Mouse (Mus musculus): ENCODE results near the gene Ubap1. TPM values are rescaled to one million over a fixed set of nuclear protein-coding genes. Genes with fewer than 3 reads are reported as not detected.

Ubap1 gene
- polyA plus RNA-seq, 1 experiment from 2014 or later, result 46.9 TPM

Other genes with a start within 250 kb of the Ubap1 start
- 19.7 and 22.5 TPM in 2 replicates for gene Nol6, start 224.5 kb upstream of the Ubap1 start, polyA plus RNA-seq (2015; fragmentation: Nextera tagmentation; extraction: Ambion mirVana)
- gene Ube2r2, start 213.3 kb upstream of the Ubap1 start, polyA plus RNA-seq (2015; fragmentation: Nextera tagmentation; extraction: Ambion mirVana), result 72.9 and 75.6 TPM in 2 replicates
- 50.1 and 57.0 TPM in 2 replicates for gene Ubap2, start 73.9 kb upstream of the Ubap1 start, polyA plus RNA-seq (2015; fragmentation: Nextera tagmentation; extraction: Ambion mirVana)
- 68.1 and 70.1 TPM in 2 replicates for gene Dcaf12, start 34.1 kb upstream of the Ubap1 start, polyA plus RNA-seq (2015; fragmentation: Nextera tagmentation; extraction: Ambion mirVana)
- 8.3 and 8.4 TPM in 2 replicates for gene Kif24, start 115.9 kb downstream of the Ubap1 start, polyA plus RNA-seq (2015; fragmentation: Nextera tagmentation; extraction: Ambion mirVana)
- gene Nudt2, start 116.2 kb downstream of the Ubap1 start, polyA plus RNA-seq (2015; fragmentation: Nextera tagmentation; extraction: Ambion mirVana), result 46.9 and 47.6 TPM in 2 replicates
- gene AI464131, start 154.1 kb downstream of the Ubap1 start, polyA plus RNA-seq (2015; fragmentation: Nextera tagmentation; extraction: Ambion mirVana), result 6.0 and 6.4 TPM in 2 replicates
- gene 1110017D15Rik, start 168.3 kb downstream of the Ubap1 start, polyA plus RNA-seq (2015; fragmentation: Nextera tagmentation; extraction: Ambion mirVana), result 15.7 and 18.6 TPM in 2 replicates
- 1.9 and 2.7 TPM in 2 replicates for gene Fam219a, start 220.5 kb downstream of the Ubap1 start, polyA plus RNA-seq (2015; fragmentation: Nextera tagmentation; extraction: Ambion mirVana)
- 2.9 and 4.0 TPM in 2 replicates for gene Dnaic1, start 220.8 kb downstream of the Ubap1 start, polyA plus RNA-seq (2015; fragmentation: Nextera tagmentation; extraction: Ambion mirVana)